Mouse (Mus musculus) right cerebral cortex, postnatal 10 days (tissue): Measurements from ENCODE around the gene Col26a1.

Experiments used
- DNase-seq, 2 experiments: peaks; one replicate each; pipeline ENCODE4 v3.0.0; 2021; ENCODE audit warnings: low spot score in 2 of 2

Gene Col26a1

DNA sequence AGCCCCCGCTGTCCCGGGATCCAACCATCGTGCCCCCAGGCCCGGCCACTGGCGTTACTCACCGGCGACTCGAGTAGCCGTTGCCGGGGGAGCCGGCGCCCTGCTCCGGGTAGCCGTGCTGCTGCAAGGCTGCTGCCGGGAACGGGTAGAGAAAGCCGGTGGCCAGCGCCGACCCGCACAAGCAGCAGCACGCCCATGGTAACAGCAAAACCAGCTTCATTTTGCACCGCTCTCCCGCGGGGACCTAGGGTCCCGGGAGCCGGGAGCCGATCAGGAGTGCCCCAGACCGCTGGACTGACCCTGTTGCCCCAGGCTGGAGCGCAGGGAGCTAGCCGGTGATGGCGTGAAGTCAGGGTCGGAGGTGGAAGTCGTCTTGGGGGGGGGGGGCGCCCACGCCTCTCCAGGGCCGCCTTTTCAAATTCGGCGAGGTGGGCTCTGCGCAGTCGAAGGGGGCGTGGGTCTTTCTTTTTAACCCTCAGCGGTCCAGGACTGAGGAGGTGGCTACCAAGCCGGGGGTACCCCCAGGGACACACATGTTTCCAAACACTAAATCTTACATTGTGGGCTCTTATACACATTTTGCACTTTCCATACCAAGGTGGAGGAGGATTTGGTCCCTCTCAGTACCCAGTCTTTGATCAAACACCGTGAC, at the start of gene Col26a1:
TSS of gene Col26a1 (minus strand) at position 422 of the 652 bp plus-strand sequence.
- DNase-seq, result peak; percentile 43 to 56

DNA sequence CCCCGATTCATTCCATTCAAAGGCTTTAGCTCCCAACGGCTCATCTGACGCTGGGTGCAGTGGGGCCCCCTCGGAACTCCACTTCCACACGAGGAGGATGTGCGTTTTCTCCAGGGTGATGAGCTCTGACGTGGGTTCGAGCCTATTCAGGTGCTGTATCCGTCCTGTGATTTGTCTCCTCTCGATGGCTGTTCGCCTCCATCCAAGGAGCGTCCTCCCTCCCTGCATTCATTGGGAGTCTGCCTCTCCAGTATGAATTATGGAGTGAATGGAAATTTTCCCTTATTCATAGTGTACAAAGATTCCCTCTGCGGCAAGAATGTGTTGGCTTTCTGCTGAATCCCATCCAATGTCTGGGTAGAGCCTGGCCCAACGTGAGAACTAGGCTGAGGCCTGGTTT, 48.9 kb upstream of the Col26a1 start:
- DNase-seq, result no peak

DNA sequence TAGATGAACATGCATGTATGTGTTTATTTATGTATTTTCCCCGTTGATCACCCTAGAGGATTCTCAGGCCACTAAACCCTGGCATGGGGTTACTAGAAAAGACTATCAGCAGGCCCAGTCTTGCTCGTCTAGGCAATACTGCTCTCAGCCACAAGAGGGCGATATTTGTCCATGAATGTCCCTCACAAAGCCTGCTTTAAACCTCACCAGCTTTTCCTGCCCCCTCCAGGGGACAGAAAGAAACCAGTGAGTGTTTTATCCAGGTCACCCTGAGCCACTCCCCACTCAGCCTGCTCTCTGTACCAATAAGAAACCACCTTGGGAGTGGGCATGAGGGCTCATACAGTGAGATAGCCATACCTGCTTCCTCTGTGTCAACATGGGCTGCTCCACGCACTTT, 46.1 kb upstream of the Col26a1 start:
- peak; percentile 86 to 91 for DNase-seq

DNA sequence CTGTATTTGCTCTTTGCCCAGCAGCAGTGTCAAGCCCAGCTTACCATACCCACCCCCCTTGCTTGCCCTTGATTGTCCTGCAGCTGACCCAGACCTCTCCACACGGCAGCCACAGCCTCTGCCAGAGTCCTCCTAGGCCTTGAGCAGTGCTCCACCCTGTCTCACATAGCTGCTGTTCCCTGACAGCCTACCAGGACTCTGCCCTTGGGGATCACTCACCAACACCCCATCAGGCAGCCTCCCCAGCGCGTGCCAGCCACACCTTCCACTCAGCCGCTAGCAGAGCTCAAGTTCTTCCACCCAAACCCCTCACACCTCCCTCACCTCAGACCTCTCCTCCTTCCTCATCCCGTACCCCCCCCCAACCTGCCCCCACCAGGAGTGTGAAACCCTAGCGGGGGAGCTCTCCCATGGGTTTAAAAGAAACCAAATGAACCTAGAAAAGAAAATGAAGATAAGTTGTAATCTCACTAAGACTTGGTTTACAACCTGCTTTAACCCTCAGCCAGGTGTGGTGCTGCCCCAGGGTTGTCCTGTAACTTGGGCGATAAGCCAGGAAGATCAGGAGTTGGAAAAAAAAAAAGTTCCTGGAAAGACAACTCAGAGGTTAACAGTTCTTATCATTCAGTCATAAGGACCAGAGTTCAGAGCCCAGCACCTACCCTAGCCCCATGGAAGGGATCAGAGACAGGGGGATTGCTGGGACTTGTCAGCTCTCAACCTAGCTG, 40.9 kb upstream of the Col26a1 start:
- DNase-seq, result no peak

DNA sequence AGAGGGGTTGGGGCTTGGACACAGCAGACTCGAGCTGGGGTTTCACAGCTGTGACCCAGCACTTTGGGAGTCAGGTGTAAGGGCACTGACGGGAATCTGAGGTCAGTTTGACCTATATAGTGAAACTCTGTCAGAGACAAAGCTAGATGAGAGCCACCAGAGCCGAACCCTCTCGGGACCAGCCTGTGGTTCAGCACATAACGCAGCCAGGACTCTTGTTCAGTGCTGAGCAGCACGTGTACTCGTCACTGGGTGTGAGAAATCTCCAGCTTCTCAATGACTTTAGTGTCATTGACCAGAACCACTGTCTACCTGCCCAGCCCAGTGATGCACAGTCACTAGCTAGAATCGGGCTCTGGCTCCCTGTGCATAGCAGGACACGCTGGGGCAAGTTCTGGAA, 39.8 kb upstream of the Col26a1 start:
- no peak for DNase-seq

DNA sequence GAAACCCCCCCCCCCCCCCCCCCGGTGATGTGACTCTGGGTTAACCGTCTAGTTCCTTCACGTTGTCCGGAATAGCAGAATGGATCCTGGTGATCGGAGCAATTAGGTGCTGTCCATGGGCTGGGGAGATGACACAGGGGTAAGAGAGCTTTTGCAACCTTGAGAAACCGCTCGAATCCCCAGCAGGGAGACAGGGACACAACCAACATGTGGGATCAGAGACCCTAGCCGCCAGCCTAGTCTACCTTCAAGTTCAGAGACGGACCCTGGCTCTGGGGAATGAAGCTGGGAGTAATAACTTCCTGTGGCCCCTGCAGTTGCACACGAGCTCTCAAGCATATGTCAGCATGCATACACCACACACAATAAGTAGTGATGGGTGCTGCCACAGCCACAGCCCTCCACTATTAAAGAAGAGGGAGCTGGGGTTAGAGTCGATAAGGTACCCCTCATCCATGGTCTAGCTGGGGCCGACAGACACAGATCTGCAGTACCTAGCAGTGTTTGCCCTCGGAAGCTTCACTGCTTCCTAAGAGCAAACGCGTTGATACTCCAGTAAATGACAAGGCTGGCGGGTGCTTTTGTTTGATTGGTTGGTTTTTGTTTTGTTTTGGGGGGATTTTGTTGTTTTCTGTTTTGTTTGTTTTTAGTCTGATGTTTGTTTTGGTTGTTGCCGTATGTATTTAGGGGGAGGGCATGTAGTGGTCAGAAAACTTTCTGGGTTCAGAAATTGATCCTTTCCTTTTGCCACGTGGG, 36.7 kb upstream of the Col26a1 start:
- DNase-seq, result no peak

DNA sequence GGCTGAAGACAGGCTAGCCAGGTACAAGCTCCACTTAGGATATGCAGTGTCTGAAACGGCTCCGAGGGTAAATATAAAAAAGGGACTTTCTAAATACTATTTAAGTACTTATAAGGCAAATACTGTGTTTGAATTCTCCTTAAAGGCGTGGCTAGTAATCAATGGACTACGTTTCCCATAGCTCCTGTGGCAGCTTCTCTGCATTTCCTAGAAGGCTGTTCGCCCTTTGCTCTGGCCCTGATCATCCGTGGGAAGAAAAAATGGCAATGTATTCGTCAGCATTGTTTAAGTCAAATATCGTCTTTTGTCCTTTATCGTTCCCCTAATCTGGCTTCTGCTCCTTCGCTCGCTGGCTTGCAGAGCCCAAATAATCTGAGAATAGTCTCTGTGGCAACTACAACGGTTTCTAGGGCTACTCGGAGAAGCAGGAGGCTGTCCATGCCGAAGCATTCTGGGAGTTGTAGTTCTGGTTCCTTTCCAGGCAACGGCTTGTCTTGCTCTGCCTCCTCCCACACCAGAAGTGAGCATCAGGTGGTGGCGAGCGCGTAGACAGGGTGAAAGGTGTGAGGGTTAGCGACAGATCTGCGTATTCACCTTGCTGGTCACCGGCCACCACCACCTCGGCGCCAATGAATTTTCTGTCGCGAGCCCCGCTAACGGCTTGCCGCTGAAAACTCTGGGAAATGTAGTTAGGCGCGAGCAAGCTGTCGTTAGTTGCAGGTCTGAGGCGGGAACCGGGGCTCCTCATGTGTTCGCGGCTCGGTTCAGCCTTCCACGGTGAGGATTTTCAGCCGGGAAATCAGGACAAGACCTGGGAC, 35.9 kb upstream of the Col26a1 start:
- peak; percentile 80 to 91 for DNase-seq

DNA sequence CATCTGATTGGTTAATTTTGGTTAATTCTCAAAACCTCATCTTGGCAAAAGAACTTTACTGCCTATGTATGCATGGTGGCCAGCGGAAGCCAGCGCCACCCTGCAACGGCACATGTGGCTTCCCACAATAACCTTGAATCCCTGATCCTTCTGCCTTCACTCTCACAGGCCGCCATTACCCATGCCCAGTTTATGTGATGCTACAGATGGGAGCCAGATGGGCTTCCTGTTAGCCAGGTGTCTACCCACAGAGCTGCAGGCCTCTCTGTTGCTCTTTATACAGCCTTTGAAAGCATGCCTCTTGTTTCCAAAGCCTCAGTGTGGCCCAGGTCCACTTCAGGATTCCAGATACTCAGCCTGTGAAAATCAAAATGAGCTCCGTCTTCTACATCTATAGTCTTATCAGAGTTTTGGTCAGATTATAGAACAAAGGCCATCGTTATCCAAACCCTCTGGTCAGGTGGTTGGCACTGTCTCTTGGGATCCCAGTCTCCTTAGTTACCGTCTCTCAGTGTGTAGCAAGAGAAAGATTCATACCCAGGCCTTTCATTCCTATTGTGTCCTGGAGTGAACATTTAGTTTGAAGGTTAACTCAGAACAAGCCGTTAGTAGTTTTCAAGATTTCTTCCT, 34.7 kb upstream of the Col26a1 start:
- DNase-seq, result no peak

DNA sequence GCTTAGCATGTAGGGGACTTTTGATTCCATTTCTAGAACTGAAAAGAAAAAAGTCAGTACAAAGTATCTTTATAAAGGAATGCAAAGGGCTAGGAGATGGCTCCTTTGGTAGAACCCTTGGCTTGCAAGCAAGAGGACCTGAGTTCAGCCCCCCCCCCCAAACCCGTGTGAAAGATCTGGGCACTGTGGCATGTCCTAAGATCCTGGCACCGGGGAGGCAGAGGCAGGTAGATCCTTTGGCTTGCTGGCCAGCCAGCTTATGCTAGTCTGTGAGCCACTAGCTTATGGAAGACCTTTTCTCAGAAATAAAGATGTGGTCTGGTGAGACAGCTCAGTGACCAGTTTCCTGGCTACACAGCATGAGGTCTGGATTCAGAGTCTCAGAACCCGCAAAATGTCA, 31.2 kb upstream of the Col26a1 start:
- no peak for DNase-seq

DNA sequence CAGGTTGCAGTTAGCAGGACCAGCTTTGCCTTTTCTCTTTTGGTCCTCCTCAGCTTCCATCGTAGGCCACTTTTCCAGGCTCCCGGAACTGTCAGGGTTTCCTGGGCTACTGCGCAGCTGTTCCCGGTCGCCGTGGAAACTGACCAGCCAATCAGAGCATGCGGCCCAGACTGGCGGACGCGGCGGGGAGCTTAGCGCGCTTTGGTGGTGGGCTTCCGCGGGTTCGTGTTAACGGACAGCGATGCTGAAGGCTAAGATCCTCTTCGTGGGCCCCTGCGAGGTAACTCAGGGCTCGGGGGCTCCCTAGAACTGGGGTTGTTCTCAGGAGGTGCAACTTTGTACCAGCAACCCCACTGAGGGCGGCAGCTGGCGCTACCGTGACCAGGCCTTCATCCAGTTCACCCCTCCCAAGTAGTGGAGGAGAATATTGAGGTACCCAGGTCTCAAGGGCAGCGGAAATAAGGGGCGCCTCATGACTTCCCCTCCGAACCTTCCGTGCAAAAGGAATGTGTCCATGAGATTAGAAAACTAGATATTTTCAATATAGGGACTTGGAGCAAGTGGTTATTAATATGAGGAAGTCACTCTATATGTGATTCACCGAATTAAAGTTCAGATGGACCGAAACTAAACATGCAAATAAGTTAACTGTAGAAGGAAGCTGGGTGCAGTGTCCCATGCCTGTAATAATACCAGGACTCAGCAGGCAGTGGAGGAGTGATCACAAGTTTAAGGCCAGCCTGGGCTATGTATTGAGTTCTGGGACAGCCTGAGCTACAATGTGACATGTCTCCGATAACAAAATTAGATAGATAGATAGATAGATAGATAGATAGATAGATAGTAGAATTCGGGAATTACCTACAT, 25.2 kb upstream of the Col26a1 start, which contains the start of gene Ift22:
TSS of gene Ift22 (plus strand) at position 160 of the 867 bp plus-strand sequence.
- DNase-seq, result peak; percentile 97 to 98

DNA sequence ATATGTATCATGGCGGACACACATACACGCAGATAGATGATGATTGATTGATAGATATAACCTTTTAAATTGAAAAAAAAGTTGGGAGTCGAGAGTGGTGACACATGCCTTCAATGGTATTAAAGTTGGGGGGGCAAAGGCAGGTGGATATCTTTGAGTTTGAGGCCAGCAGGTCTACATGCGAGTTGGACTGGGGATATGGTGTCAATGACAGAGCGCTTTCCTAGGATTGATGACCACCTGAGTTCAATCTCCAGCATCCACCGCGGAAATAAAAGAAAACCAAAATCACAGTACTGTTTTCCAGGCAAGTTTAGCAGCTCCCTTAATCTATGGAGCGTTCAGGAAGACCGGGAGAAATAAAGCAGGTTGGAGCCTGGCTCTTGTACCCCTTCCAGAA, 24.6 kb upstream of the Col26a1 start:
- DNase-seq, result no peak

DNA sequence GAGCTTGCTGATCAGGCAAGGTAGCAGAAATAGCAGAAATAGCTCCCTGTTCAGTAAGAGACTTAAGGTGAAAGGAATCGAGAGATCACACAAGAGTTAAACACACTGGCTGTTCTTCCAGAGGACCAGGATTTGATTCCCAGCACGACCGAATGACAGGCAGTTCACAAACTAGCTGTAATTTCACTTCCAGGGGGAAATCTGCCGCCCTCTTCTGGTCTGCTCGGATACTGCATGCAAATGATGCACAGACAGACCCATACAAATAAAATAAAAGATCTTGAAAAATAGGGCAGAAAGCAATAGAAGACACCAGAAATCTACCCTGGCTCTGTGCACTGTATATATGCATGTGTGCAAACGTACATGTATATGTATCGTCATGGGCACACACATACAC, 22.6 kb upstream of the Col26a1 start:
- no peak for DNase-seq

DNA sequence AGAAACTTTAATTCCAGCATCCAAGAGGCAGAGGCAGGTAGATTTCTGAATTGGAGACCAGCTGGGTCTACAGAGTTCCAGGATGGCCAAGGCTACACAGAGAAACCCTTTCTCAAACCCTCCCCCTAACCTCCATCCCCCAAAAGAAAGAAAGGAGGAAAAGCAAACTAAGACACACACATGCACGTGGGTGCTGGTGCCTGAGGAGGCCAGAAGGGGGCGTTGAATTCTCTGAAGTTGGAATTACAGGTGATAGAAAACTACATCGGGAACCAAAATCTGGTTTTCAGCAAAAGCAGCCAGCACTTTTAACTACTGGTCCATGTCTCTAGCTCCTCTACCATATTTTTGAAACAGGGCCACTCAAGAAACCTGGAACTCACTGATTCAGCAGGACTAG, 21.6 kb upstream of the Col26a1 start:
- DNase-seq, result no peak

DNA sequence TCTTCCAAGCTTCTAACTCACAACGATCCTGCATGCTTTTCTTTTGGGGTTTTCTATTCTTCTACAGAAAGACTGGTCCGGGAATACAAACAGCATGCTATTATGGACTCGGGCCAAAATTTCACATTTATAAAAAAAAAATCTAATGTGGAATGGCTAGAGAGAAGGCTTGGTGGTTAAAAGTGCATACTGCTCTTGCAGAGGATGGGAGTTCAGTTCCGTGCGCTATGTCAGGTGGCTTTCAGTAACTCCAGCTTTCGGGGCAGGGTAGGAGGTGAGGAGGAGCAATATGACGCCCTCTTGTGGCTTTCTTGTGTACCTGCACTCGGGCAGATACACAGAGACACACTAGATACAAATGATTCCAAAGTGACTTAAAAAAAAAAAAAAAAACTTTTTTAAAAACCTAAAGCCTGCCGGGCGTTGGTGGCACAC, 12.5 kb upstream of the Col26a1 start:
- DNase-seq, result no peak

DNA sequence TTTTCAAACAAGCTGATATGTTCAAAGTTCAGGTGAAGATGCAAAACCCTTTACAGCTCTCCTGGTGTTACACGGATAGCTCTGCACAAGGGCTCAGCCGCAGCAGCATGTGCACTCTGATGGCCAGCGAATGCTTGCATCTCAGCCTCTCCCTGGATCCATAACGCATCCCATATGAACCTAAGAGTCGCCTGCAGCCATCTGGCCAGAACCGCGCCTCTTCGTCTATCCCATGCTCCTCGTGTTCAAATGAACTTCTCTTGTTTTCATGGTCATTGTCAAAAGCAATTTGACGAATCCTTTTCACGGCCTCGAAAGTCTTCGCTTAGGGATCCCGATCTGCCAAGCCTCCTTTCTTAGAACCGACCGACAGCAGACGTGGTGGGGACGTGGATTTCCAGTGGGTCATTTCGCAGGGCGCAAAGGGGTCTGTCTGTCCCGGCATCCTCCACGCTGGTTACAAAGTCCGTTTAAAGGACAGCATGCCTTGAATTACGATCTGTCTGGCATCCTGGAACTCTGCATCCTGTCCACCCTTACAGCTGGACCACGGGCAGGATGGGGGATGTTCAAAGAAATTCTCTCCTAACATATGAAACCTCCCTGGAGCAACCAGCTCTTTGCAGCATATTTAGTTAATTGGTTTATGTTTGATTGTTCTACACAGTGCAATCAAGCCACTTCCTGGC, 12.0 kb upstream of the Col26a1 start:
- no peak for DNase-seq

DNA sequence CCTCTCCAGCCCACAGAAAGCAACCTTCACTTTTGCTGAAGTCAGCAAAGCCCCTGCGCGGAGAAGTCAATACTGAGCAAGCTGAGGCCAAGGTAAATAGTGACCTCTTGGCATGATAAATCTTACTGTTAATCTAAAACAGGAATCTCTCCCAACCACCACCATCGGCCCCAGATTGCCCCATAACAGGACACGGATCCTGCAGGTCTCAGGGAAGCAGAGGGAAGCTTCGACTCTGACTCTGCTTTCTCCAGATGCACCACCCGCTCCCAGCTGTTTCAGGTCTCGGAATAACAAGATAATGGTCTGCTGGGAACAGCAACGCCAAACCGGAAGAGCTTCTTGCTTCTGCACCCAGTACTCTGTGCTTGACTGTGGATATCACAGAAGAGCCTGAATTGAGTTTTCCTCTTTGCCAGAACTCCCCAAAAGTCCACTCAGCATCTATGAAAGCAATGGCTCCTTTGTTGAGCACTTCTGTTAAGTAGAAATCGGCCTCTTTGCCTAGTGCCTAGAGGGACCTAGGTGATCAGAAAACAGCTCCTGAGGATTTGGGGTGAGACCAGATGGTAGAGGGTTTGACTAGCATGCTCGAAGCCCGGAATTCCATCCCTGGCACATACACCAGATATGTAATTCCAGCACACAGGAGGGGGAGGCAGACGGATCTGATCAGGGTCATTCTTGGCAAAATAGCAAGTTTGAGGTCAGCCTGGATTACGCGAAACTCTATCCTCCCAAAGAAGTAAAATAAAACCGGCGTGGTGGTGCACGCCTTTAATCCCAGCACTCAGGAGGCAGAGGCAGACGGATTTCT, 5.7 kb upstream of the Col26a1 start:
- no peak for DNase-seq

DNA sequence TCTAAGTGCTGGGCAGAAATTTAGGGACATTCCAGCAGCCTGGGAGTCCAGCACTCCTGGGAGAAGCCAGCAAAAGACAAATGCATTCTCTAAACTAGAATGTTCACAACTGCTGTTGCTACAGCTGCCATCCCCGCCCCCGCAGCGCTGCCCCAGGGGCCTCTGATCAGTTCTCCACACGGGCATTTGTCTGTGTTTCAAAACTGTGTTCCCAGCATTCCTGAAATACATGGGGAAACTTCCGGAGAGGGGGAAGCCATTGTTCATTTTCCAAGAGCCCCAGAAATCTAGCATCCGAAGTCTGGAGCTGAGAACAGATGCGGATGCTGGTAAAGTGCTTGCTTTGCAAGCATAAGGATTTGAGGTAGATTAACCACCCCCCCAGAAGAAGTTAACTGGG, 3.9 kb upstream of the Col26a1 start:
- DNase-seq, result no peak

DNA sequence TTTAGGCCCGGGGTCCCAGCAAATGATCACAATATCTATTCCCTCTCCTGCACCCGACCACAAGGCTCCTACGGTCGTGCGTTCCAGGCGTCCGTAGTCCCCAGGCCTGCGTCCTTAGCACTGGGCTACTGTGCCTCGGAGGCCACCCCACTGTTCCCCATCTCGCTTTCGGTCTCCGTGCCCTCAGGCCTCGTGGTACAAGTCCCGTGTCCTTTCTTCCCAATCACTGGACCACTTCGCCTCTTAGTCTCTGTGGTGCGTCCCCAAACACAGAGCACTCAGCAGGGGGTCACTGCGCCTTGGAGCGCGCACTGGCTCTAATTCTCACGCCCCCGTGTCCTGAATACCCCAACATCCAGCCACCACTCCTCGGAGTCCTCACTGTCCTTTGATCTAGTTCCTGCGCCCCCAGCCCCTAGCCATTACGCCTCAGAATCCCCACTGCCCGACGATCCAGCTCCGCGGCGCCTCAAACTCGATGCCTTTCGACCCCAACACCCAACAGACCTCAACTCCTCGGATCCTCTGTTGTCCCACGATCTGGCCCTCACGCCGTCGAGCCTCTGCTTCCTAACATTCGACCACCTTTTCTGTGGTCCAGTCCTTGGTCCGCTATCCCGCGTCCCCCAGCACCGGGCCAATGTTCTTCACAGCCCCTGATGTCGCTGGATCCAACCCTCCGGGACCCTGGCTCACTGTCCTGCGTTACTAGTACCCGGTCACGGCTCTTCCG, 788 bp downstream of the Col26a1 start:
- DNase-seq, result no peak
